Mouse (Mus musculus): ENCODE measurements around the gene Tmem144. TPM values are rescaled to one million over a fixed set of nuclear protein-coding genes. Genes with fewer than 3 reads are reported as not detected.

Gene Tmem144
- polyA plus RNA-seq, 1 experiment from 2014 or later: 5.1 TPM

DNA sequence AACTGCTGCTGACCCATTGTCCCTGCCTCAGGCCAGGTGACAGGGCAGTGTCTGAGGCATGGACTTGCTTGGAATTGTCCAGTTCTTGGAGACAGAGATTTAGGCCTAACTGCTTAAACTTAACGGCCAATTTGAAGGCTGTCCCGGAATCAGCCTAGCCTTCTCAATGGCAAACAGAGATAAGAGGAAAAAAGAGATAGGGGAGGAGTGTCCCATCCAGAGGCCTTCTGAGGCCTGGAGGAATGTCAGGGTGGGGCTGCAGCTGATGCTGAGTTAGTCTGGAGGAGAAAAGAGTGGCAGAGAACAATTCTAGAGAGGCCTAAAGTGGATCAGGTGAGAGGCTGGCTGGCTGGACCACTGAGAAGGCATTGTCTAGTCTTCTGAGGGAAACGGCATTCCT lies 465 bp downstream of the Tmem144 start:
- H3K27me3 ChIP-seq (ENCODE audit: control insufficient read depth, insufficient read depth, low read length): no peaks in the 10 kb centered on the region
- H3K4me2 ChIP-seq (ENCODE audit: low read depth, low read length): no peak overlapping the region
- ATAC-seq (replicated peaks; ENCODE audit: insufficient number of reproducible peaks, low FRiP score, low TSS enrichment, low read depth): no peak
- no peaks in the 10 kb centered on the region for H3K4me1 ChIP-seq (ENCODE audit: control insufficient read depth, insufficient read depth, low read length)
- H3K9ac ChIP-seq (replicated peaks; ENCODE audit: low read length): no peak overlapping the region
- no peak overlapping the region for H3K27ac ChIP-seq (replicated peaks; ENCODE audit: low read depth, low read length)
- no peak for DNase-seq (ENCODE audit: low spot score)
- H3K4me3 ChIP-seq (ENCODE audit: low read depth, low read length): no peak overlapping the region
- 71% methylated on average over 3 of the region's 3 CpGs for WGBS
- no peaks in the 10 kb centered on the region for H3K36me3 ChIP-seq (replicated peaks; ENCODE audit: control insufficient read depth, insufficient read depth, low read depth, low read length)
- H3K9me3 ChIP-seq (replicated peaks; ENCODE audit: control insufficient read depth, low read length): no peaks in the 10 kb centered on the region

DNA sequence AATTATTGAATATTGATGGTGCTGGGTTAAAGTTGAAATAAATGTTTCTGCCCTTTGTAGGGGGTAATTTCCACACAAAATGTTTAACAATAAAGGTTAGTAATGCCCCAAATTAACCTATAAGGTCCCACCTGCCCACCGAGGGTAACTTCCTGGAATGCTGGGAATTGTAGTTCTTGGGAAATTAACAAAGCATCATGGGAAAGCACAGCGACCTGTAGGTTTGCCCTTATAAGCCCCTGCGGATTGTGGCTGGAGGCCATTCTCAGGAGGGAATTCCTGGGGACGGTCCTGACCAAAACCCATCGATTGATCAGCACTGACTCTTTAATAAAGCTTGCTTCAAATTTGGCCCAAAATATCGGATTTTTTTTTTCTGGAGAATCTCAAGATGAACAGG lies 1.9 kb downstream of the Tmem144 start:
- no peaks in the 10 kb centered on the region for H3K9me3 ChIP-seq (replicated peaks; ENCODE audit: control insufficient read depth, low read length)
- H3K4me3 ChIP-seq (ENCODE audit: low read depth, low read length): no peak overlapping the region
- no peak overlapping the region for H3K4me2 ChIP-seq (ENCODE audit: low read depth, low read length)
- H3K9ac ChIP-seq (replicated peaks; ENCODE audit: low read length): no peak overlapping the region
- ATAC-seq (replicated peaks; ENCODE audit: insufficient number of reproducible peaks, low FRiP score, low TSS enrichment, low read depth) (no peak), DNase-seq (ENCODE audit: low spot score) (no peak)
- 32% methylated on average over 6 of the region's 6 CpGs for WGBS
- no peaks in the 10 kb centered on the region for H3K27me3 ChIP-seq (ENCODE audit: control insufficient read depth, insufficient read depth, low read length)
- H3K4me1 ChIP-seq (ENCODE audit: control insufficient read depth, insufficient read depth, low read length): no peaks in the 10 kb centered on the region
- no peak overlapping the region for H3K27ac ChIP-seq (replicated peaks; ENCODE audit: low read depth, low read length)
- H3K36me3 ChIP-seq (replicated peaks; ENCODE audit: control insufficient read depth, insufficient read depth, low read depth, low read length): no peaks in the 10 kb centered on the region

DNA sequence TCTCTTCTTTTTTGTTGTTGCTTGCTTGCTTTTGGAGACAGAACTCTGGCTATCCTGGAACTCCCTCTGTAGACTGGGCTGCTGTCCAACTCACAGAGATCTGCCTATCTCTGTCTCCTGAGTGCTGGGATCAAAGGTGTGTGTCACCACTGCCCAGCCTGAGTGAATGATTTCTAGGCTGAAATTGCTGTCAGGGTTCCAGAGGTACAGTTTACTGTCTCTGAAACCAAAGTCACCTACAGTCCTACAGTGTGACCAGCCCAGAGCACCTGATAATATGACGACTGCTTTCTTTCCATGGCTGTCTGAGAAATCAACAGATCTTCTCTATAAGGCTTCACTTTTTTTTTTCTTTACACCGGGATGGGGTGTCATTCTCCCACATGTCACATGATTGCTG lies 3.0 kb downstream of the Tmem144 start:
- 89% methylated on average over 2 of the region's 2 CpGs for WGBS
- DNase-seq (ENCODE audit: low spot score): no peak
- ATAC-seq (replicated peaks; ENCODE audit: insufficient number of reproducible peaks, low FRiP score, low TSS enrichment, low read depth): no peak

DNA sequence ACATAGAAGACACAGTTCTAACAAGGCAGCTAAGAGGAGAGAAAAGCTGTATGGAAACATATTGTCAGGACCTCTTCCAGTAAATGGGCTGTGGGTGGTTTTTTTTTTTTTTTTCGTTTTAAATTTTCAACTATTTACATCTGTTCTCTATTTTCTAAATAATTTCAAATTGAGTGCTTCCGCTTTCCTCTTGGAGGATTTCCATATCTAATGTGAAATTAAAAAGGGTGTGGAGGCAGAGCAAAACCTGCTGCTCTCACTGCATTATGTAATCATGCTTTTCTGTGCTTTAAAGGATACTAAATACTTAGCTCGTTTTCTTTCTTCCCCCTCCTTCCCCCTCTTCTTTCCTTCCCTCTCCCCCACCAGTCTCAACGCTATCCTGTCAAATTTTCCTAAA lies 3.7 kb downstream of the Tmem144 start:
- no peak overlapping the region for H3K4me3 ChIP-seq (ENCODE audit: low read depth, low read length)
- no peaks in the 10 kb centered on the region for H3K9me3 ChIP-seq (replicated peaks; ENCODE audit: control insufficient read depth, low read length)
- H3K9ac ChIP-seq (replicated peaks; ENCODE audit: low read length): no peak overlapping the region
- ATAC-seq (replicated peaks; ENCODE audit: insufficient number of reproducible peaks, low FRiP score, low TSS enrichment, low read depth) (no peak), DNase-seq (ENCODE audit: low spot score) (no peak)
- WGBS: 40% methylated on average over 4 of the region's 4 CpGs
- H3K27me3 ChIP-seq (ENCODE audit: control insufficient read depth, insufficient read depth, low read length): no peaks in the 10 kb centered on the region
- no peak overlapping the region for H3K4me2 ChIP-seq (ENCODE audit: low read depth, low read length)
- no peaks in the 10 kb centered on the region for H3K36me3 ChIP-seq (replicated peaks; ENCODE audit: control insufficient read depth, insufficient read depth, low read depth, low read length)
- no peaks in the 10 kb centered on the region for H3K4me1 ChIP-seq (ENCODE audit: control insufficient read depth, insufficient read depth, low read length)
- H3K27ac ChIP-seq (replicated peaks; ENCODE audit: low read depth, low read length): no peak overlapping the region

More for the DNA sequence above, 3.0 kb downstream of the Tmem144 start:
- no peaks in the 10 kb centered on the region for H3K36me3 ChIP-seq (replicated peaks; ENCODE audit: control insufficient read depth, insufficient read depth, low read depth, low read length)
- H3K4me2 ChIP-seq (ENCODE audit: low read depth, low read length): no peak overlapping the region
- H3K27me3 ChIP-seq (ENCODE audit: control insufficient read depth, insufficient read depth, low read length): no peaks in the 10 kb centered on the region
- H3K27ac ChIP-seq (replicated peaks; ENCODE audit: low read depth, low read length): no peak overlapping the region
- H3K9ac ChIP-seq (replicated peaks; ENCODE audit: low read length): no peak overlapping the region
- H3K4me1 ChIP-seq (ENCODE audit: control insufficient read depth, insufficient read depth, low read length): no peaks in the 10 kb centered on the region
- H3K4me3 ChIP-seq (ENCODE audit: low read depth, low read length): no peak overlapping the region
- H3K9me3 ChIP-seq (replicated peaks; ENCODE audit: control insufficient read depth, low read length): no peaks in the 10 kb centered on the region

DNA sequence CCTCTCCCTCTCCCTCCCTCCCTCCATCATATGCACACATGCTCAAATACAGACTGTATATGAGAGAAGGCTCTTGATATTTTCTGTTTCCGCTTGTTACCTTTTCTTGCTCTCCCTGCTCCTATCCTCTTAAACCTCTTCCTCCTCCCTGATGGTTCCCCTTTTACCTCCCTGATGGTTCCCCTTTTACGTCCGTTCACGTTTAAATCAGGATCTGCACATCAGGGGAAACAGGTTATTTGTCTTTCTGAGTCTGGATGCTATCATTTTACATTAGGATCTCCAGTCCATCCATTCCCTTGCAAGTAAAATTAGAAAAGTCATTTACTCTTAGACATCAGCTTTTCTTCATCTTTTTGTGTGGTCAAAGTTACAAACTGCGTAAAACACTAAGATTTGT lies 5.9 kb downstream of the Tmem144 start:
- no peak overlapping the region for H3K4me2 ChIP-seq (ENCODE audit: low read depth, low read length)
- H3K4me1 ChIP-seq (ENCODE audit: control insufficient read depth, insufficient read depth, low read length): no peaks in the 10 kb centered on the region
- H3K27ac ChIP-seq (replicated peaks; ENCODE audit: low read depth, low read length): no peak overlapping the region
- no peak for ATAC-seq (replicated peaks; ENCODE audit: insufficient number of reproducible peaks, low FRiP score, low TSS enrichment, low read depth)
- no peak overlapping the region for H3K9ac ChIP-seq (replicated peaks; ENCODE audit: low read length)
- H3K4me3 ChIP-seq (ENCODE audit: low read depth, low read length): no peak overlapping the region
- no peaks in the 10 kb centered on the region for H3K27me3 ChIP-seq (ENCODE audit: control insufficient read depth, insufficient read depth, low read length)
- no peaks in the 10 kb centered on the region for H3K9me3 ChIP-seq (replicated peaks; ENCODE audit: control insufficient read depth, low read length)
- 77% methylated on average over 5 of the region's 5 CpGs for WGBS
- H3K36me3 ChIP-seq (replicated peaks; ENCODE audit: control insufficient read depth, insufficient read depth, low read depth, low read length): no peaks in the 10 kb centered on the region
- no peak for DNase-seq (ENCODE audit: low spot score)

DNA sequence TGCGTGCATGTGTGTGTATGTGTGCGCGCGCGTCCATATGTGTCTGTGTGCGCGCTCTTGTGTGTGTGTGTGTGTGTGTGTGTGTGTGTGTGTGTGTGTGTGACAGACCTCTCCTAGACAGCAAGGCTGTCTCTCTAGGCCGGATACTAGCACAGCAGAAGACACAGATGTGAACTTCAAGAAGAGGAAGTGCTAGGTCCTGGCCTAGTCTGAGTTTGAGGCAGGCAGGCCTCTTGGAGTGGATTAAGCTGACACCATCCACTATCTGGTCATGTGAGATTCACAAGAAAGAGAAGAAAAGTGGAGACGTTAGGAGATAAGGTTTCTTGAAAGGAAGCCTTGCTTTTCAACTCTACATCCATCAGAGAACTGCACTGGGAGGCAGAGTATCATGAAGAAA lies 8.6 kb downstream of the Tmem144 start:
- Histone ChIP-seq H3K27ac (replicated peaks; ENCODE audit: low read depth, low read length) (no peak overlapping the region), H3K9ac (replicated peaks; ENCODE audit: low read length) (no peak overlapping the region), H3K36me3 (replicated peaks; ENCODE audit: control insufficient read depth, insufficient read depth, low read depth, low read length) (no peaks in the 10 kb centered on the region), H3K27me3 (ENCODE audit: control insufficient read depth, insufficient read depth, low read length) (no peaks in the 10 kb centered on the region), H3K4me3 (ENCODE audit: low read depth, low read length) (no peak overlapping the region), H3K9me3 (replicated peaks; ENCODE audit: control insufficient read depth, low read length) (no peaks in the 10 kb centered on the region), H3K4me2 (ENCODE audit: low read depth, low read length) (no peak overlapping the region), H3K4me1 (ENCODE audit: control insufficient read depth, insufficient read depth, low read length) (no peaks in the 10 kb centered on the region)
- DNase-seq (ENCODE audit: low spot score) (no peak), ATAC-seq (replicated peaks; ENCODE audit: insufficient number of reproducible peaks, low FRiP score, low TSS enrichment, low read depth) (no peak)
- WGBS: 93% methylated on average over 9 of the region's 9 CpGs

DNA sequence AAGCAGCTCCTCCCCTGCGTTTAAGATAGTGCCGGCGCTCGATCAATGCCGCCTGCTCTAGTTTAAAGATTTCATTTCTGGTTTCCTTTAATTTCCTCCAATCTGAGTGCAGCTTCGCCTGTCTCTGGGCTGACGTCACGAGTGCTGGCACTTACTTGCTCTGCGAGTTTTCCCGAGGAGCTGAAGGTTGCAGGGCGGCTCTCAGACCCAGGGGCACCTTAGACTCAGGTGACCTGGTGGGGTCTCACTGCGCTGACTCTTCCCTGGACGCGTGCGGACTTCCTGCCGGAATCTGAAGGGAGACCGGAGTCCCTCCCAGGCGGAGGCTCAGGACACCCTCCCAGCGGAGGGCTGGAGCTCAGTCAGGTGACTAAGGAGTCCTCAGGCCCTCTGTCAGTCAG lies 10.0 kb downstream of the Tmem144 start:
- ATAC-seq (replicated peaks; ENCODE audit: insufficient number of reproducible peaks, low FRiP score, low TSS enrichment, low read depth): peak; percentile 90
- H3K27ac ChIP-seq (replicated peaks; ENCODE audit: low read depth, low read length): no peak overlapping the region

DNA sequence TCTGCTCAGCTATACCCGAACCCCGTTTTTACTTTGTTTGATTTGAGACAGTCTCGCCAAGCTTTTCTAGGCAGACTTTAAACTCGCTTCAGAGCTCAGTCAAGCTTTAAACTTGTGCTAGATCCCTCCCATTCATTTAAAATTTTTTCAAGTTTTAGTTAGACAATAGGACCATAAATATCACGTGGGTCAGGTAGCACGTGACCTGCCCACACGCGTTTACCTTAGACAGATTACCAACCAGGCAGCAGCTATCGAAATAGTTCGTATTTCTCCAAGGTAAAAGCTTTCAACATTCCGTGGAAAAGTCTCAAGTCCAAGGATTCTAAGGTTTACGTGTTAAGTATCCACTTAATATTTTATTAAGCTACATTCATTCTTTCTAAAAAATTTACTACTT lies 10.4 kb downstream of the Tmem144 start:
- H3K27ac ChIP-seq (replicated peaks; ENCODE audit: low read depth, low read length): no peak overlapping the region
- 12% methylated on average over 12 of the region's 12 CpGs for WGBS
- DNase-seq (ENCODE audit: low spot score) (peak; percentile 90), ATAC-seq (replicated peaks; ENCODE audit: insufficient number of reproducible peaks, low FRiP score, low TSS enrichment, low read depth) (peak; percentile 63)
- H3K4me2 ChIP-seq (ENCODE audit: low read depth, low read length): peak overlapping the region; percentile 70
- H3K4me1 ChIP-seq (ENCODE audit: control insufficient read depth, insufficient read depth, low read length): no peaks in the 10 kb centered on the region
- H3K27me3 ChIP-seq (ENCODE audit: control insufficient read depth, insufficient read depth, low read length): no peaks in the 10 kb centered on the region
- no peaks in the 10 kb centered on the region for H3K9me3 ChIP-seq (replicated peaks; ENCODE audit: control insufficient read depth, low read length)
- H3K9ac ChIP-seq (replicated peaks; ENCODE audit: low read length): peak overlapping the region; percentile 67; the same call in 1 of the 2 replicates
- H3K36me3 ChIP-seq (replicated peaks; ENCODE audit: control insufficient read depth, insufficient read depth, low read depth, low read length): no peaks in the 10 kb centered on the region
- peak overlapping the region; percentile 52 for H3K4me3 ChIP-seq (ENCODE audit: low read depth, low read length)

More for the DNA sequence above, 10.0 kb downstream of the Tmem144 start:
- H3K9ac ChIP-seq (replicated peaks; ENCODE audit: low read length): peak overlapping the region; percentile 67
- under 1% methylated on average over 19 of the region's 19 CpGs for WGBS
- peak overlapping the region; percentile 70 for H3K4me2 ChIP-seq (ENCODE audit: low read depth, low read length)
- H3K4me3 ChIP-seq (ENCODE audit: low read depth, low read length): peak overlapping the region; percentile 52
- no peaks in the 10 kb centered on the region for H3K27me3 ChIP-seq (ENCODE audit: control insufficient read depth, insufficient read depth, low read length)
- no peaks in the 10 kb centered on the region for H3K4me1 ChIP-seq (ENCODE audit: control insufficient read depth, insufficient read depth, low read length)
- DNase-seq (ENCODE audit: low spot score): peak; percentile 84
- H3K9me3 ChIP-seq (replicated peaks; ENCODE audit: control insufficient read depth, low read length): no peaks in the 10 kb centered on the region
- H3K36me3 ChIP-seq (replicated peaks; ENCODE audit: control insufficient read depth, insufficient read depth, low read depth, low read length): no peaks in the 10 kb centered on the region
